Mouse (Mus musculus) forebrain, embryonic 10.5 days (tissue): ENCODE results near the gene Sh3glb2. TPM values are rescaled to one million over a fixed set of nuclear protein-coding genes. Genes with fewer than 3 reads are reported as not detected.

Experiments
- DNase-seq: peaks from one replicate; pipeline ENCODE4 v3.0.0-alpha.2; 2017; ENCODE audit warnings: low spot score; ENCODE audit errors: extremely low spot score
- H3K27ac ChIP-seq: fragments of 300-500 bp; sonication (generic); 2 replicates; pipeline ENCODE4 v1.5.1; 2016; ENCODE audit warnings: mild to moderate bottlenecking
- H3K27me3 ChIP-seq: fragments of 300-500 bp; sonication (generic); 2 replicates; pipeline ENCODE4 v1.6.1; 2016; ENCODE audit warnings: mild to moderate bottlenecking; ENCODE audit not compliant: poor library complexity, severe bottlenecking
- H3K36me3 ChIP-seq: fragments of 300-500 bp; sonication (generic); replicated peaks from 2 replicates; pipeline ENCODE4 v1.6.1; 2016; ENCODE audit warnings: mild to moderate bottlenecking, moderate library complexity
- H3K4me1 ChIP-seq: fragments of 300-500 bp; sonication (generic); 2 replicates; pipeline ENCODE4 v1.6.1; 2016
- H3K4me3 ChIP-seq: fragments of 300-500 bp; sonication (generic); 2 replicates; pipeline ENCODE4 v1.5.1; 2016; ENCODE audit warnings: mild to moderate bottlenecking, moderate library complexity
- H3K9me3 ChIP-seq: fragments of 300-500 bp; sonication (generic); 2 replicates; pipeline ENCODE4 v1.6.1; 2016; ENCODE audit warnings: mild to moderate bottlenecking, moderate library complexity
- WGBS: fragments of 180-500 bp; shearing (Covaris S2); methylation state at CpG from one replicate; pipeline ENCODE4 v1.1.7; 2016; 5-methylcytosine and 5-hydroxymethylcytosine counted together
- polyA plus RNA-seq: library from polyadenylated mRNA; unstranded; fragments of >200 nt; fragmentation: Nextera tagmentation; extraction: Ambion mirVana; gene quantifications from 2 replicates; pipeline ENCODE4 v1.2.1, GENCODE M21; 2016

Sh3glb2 gene
- polyA plus RNA-seq, 1 experiment from 2014 or later = 76.9 TPM

DNA sequence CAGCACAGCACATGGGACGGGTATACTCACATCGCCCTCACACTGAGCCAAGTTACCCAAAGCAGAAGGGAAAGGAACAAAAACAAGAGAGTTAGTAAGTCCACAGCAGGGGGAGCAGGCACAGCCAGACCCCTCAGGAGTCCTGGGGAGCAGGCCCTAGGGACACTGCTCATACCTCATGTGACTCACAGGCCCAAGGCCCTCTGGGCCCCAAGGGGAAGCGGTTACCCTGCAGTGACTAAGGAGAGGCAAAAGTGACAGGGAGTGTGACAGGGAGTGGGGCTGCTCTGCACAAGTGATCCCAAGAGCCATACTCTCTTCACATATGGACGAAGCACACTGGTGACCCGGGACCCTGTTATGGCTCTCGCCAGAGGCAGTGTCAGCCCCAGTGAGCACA lies 9.9 kb downstream of the Sh3glb2 start:
- Histone ChIP-seq H3K27ac (no peak overlapping the region), H3K9me3 (no peaks in the 10 kb centered on the region), H3K4me1 (0 out of 2 replicates have a peak, but pooled peaks cover 3% of the 10 kb centered on the region), H3K27me3 (no peaks in the 10 kb centered on the region), H3K4me3 (no peak overlapping the region), H3K36me3 (peaks cover 91% of the 10 kb centered on the region)
- no peak for DNase-seq
- WGBS = 92% methylated on average over 6 of the region's 6 CpGs

DNA sequence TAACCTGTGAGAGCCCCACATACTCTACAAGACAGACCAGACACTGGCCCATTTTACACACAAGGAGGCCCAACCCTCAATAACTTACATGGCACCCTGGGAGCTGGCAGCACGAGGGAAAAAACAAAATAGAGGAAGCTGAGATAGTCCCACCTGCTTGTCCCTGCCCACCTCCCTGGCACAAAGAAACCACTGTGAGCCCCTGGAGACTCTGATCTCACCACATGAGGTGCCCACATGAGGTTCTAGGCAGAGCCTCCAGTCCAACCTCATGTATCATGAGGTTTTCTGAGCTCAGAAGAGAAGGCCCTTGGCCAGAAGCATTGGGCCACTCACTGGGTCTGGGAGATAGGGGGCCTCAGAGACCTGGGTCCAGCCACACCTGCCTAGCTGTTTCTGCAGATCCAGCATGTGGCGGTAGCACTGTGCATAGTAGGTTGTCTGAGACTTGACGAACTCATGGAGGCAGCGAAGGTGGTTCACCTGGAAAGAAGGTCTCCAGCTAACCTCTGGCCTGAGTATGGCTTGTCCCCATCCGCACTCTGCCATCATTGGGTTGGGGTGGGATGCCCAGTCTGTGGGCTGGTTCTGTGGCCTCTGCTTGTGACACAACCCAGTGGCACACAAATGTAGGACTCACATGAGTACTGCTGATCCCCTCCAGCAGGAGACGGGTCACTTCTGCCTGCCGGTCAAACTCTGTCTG lies 13.0 kb downstream of the Sh3glb2 start:
- H3K9me3 ChIP-seq = no peaks in the 10 kb centered on the region
- WGBS = 92% methylated on average over 7 of the region's 7 CpGs
- peaks cover 99% of the 10 kb centered on the region for H3K36me3 ChIP-seq
- no peak for DNase-seq
- H3K27ac ChIP-seq = no peak overlapping the region
- H3K4me1 ChIP-seq = 0 out of 2 replicates have a peak, but pooled peaks cover 3% of the 10 kb centered on the region
- H3K27me3 ChIP-seq = no peaks in the 10 kb centered on the region
- no peak overlapping the region for H3K4me3 ChIP-seq

DNA sequence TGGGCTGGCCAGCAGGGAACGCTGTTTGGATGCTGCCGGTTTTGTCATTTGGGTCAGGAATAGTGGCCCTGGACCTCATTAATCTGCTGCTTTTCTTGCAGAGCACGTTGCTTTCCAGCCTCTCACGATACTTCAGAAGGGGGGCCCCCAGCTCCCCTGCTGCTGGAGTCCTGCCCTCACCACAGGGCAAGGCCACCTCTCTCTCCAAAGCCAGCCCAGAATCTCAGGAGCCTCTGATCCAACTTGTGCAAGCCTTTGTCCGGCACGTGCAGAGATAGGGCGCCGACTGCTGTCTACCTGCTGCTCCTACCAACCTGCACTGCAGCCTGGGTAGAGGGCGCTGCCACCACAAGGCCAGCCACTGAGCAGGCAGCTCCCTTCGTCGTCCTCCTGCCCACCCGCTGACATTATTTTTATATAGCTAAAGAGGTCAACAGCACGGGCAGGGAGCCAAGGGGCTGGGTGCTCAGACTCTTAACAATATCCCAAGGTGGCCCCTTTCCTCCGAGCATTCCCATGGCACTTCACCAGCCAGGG lies 15.5 kb downstream of the Sh3glb2 start:
- Histone ChIP-seq H3K27me3 (no peaks in the 10 kb centered on the region), H3K9me3 (no peaks in the 10 kb centered on the region), H3K27ac (no peak overlapping the region), H3K36me3 (peaks cover 100% of the 10 kb centered on the region), H3K4me1 (0 out of 2 replicates have a peak, but pooled peaks cover 3% of the 10 kb centered on the region), H3K4me3 (no peak overlapping the region)
- WGBS = 88% methylated on average over 14 of the region's 14 CpGs
- DNase-seq = no peak

DNA sequence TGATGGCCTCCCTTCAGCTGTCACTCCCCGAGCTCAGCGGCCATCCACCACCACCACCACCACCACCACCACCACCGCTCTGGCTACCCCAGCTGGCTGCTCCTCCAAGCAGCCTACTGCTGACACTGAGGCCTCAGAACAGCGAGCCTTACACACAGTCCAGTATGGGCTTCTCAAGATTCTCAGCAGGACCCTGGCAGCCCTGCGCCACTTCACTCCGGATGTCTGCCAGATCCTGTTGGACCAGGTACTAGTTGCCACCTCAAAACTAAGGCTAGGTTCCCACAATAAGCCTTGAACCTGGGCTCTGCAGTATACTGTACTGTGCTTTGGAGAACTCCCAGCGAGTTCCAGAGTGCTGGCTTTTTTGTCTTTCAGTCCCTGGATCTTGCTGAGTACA lies 16.6 kb downstream of the Sh3glb2 start:
- Histone ChIP-seq H3K36me3 (peaks cover 100% of the 10 kb centered on the region), H3K9me3 (no peaks in the 10 kb centered on the region), H3K27me3 (no peaks in the 10 kb centered on the region), H3K4me1 (0 out of 2 replicates have a peak, but pooled peaks cover under 1% of the 10 kb centered on the region), H3K4me3 (no peak overlapping the region), H3K27ac (no peak overlapping the region)
- no peak for DNase-seq
- 91% methylated on average over 7 of the region's 7 CpGs for WGBS

DNA sequence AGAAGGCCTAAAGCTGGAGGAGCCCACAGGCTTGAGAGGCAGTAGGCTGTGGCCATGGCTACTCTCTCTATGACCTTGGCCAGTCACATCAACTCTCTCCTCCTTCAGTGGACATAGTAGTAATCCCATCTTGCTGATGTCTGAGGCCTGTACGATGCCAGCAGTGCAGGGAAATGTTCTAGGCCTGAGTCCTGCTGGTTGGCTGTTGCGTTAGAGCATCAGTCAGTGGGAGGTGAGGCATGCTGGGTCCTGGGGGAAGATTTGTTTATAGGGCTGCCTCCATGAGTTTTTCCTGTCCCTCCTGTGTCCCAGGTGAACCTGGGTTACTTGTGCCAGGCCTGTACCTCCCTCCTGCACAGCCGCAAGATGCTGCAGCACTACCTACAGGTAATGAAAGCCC lies 17.1 kb downstream of the Sh3glb2 start:
- 96% methylated on average over 3 of the region's 3 CpGs for WGBS

DNA sequence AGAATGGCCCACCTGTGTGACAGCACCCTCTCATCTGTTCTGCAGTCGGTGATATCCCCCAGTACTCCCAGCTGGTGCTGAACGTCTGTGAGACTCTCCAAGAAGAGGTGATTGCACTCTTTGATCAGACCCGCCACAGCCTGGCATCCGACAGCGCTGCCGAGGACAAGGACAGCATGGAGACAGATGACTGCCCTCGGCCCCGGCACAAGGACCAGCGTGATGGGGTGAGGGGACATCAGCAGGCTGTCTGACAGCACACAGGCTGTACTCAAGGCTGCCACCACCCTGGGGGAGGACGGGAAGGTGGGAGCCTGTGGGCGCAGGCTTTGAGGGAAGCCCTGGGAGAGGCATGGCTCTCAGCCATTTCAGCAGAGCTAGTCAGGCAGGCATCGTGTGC lies 22.0 kb downstream of the Sh3glb2 start:
- Histone ChIP-seq H3K9me3 (no peaks in the 10 kb centered on the region), H3K36me3 (peaks cover 100% of the 10 kb centered on the region), H3K27ac (no peak overlapping the region), H3K4me1 (no peaks in the 10 kb centered on the region), H3K4me3 (no peak overlapping the region), H3K27me3 (no peaks in the 10 kb centered on the region)
- 94% methylated on average over 12 of the region's 12 CpGs for WGBS
- DNase-seq = no peak

More for the DNA sequence above, 17.1 kb downstream of the Sh3glb2 start:
- H3K4me1 ChIP-seq = no peaks in the 10 kb centered on the region
- no peak overlapping the region for H3K4me3 ChIP-seq
- no peaks in the 10 kb centered on the region for H3K27me3 ChIP-seq
- H3K9me3 ChIP-seq = no peaks in the 10 kb centered on the region
- no peak for DNase-seq
- no peak overlapping the region for H3K27ac ChIP-seq
- peaks cover 100% of the 10 kb centered on the region for H3K36me3 ChIP-seq

DNA sequence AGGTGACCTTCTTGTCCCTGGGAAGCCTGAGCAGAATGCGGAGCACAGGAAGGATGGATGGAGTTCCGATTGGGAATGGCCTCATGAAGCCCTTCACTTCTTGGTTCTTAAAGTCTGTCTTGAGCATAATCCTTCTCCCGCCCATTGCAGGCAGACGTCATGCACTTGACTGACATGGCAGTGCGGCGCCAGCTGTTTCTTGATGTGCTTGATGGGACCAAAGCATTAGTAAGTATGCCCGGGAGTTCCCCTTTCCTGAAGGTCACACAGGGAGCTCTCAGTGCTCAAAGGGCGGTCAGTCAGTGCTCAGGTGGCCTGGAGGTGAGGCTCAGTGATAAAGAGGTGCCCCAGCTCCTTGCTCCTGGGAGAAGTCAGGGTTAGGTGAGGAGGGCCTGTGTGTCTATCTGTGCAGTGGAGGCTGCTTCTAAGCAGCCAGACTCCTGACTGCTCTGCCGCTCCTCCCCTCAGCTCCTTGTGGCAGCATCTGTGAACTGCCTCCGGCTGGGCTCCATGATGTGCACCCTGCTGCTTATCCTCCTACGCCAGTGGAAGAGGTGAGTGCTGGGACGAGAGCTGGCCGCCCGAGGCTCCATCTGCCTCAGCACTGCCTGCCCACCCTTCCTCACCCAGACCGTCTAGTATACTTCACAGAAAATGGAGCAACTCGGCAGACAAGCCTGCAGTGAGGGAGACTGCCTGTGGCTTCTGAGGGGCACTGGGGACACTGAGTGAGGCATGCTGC lies 22.8 kb downstream of the Sh3glb2 start:
- Histone ChIP-seq H3K4me1 (no peaks in the 10 kb centered on the region), H3K9me3 (no peaks in the 10 kb centered on the region), H3K4me3 (no peak overlapping the region), H3K27me3 (no peaks in the 10 kb centered on the region), H3K36me3 (peaks cover 100% of the 10 kb centered on the region), H3K27ac (no peak overlapping the region)
- DNase-seq = no peak
- 85% methylated on average over 16 of the region's 16 CpGs for WGBS

DNA sequence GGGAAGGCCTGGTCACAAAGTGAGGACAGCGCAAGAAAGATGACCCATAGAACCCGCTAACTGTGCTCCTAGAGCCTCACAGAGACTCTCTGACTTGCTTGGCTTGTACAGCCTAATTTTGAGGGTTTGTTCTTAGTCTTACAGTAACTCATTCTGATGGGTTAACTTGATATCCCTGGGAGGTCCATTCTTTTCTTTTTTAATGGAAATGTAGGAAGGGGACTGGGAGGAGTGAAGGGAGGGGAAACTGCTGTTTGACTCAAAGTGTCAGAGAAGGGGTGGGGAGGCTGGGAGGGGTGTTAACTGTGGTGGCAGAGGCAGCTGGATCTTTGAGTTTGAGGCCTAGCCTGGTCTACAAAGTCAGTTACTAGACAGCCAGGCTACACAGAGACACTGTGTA lies 23.8 kb downstream of the Sh3glb2 start:
- Histone ChIP-seq H3K27ac (no peak overlapping the region), H3K36me3 (peaks cover 100% of the 10 kb centered on the region), H3K9me3 (no peaks in the 10 kb centered on the region), H3K27me3 (no peaks in the 10 kb centered on the region), H3K4me3 (no peak overlapping the region), H3K4me1 (no peaks in the 10 kb centered on the region)
- 95% methylated on average over 2 of the region's 2 CpGs for WGBS
- no peak for DNase-seq

DNA sequence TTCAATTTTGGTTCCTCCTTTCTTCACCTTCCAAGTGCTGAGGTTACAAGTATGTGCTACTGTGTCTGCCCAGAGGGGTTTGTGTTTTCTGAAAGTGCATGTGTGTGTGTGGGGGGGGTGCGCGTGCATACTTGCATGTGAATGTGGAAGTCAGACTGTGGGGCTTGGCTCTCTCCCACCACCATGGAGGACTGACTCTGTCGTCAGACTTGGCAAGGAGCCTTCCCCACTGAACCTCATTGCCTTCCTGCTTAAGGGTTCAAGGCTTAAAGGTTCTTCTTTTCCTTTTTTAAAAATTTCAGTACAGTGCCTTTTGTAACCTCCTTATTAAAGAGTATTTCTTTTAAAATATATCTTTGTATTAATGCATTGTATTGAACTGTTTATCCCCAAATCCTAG lies 30.3 kb downstream of the Sh3glb2 start:
- DNase-seq = no peak
- H3K36me3 ChIP-seq = peaks cover 100% of the 10 kb centered on the region
- no peaks in the 10 kb centered on the region for H3K27me3 ChIP-seq
- 98% methylated on average over 3 of the region's 3 CpGs for WGBS
- no peak overlapping the region for H3K27ac ChIP-seq
- H3K4me1 ChIP-seq = no peaks in the 10 kb centered on the region
- H3K9me3 ChIP-seq = no peaks in the 10 kb centered on the region
- H3K4me3 ChIP-seq = no peak overlapping the region

DNA sequence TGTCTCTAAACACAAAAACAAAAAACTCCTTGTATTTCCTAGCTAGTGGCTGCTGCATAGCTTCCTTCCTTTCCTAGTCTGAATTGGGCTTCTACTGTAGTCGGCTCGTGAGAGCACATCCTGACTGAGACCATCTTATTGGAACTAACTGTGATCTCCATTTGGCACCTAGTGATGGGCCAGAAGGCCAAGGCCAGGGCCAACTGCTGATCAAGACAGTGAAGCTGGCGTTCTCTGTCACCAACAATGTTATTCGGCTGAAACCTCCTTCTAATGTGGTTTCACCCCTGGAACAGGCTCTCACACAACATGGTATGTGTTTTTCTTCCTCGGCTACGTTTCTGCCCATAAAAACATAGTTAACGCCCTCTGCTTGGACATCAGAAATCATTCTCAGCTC lies 31.9 kb downstream of the Sh3glb2 start:
- H3K36me3 ChIP-seq = peaks cover 100% of the 10 kb centered on the region

DNA sequence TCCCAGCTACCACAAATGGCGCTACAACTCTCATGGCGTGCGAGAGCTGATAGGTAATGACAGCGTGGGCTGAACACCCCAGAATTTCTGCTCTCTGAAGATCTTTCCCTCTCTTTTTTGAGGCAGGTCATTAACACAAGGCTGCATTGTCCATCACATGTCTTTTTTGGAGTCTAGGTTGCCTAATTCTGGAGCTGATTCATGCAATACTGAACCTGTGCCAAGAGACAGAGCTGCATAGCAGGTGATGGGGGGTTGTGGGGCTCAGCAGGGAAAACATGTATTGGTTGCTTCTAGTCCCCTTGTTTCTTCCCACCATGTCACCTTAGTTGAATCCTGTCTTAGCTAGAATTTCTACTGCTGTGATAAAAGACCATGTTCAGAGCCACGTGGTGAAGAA lies 33.8 kb downstream of the Sh3glb2 start:
- no peak overlapping the region for H3K4me3 ChIP-seq
- H3K27ac ChIP-seq = no peak overlapping the region
- H3K9me3 ChIP-seq = no peaks in the 10 kb centered on the region
- H3K36me3 ChIP-seq = peaks cover 100% of the 10 kb centered on the region
- DNase-seq = no peak
- no peaks in the 10 kb centered on the region for H3K4me1 ChIP-seq
- no peaks in the 10 kb centered on the region for H3K27me3 ChIP-seq
- 98% methylated on average over 5 of the region's 5 CpGs for WGBS

More for the DNA sequence above, 31.9 kb downstream of the Sh3glb2 start:
- no peak overlapping the region for H3K27ac ChIP-seq
- no peaks in the 10 kb centered on the region for H3K27me3 ChIP-seq
- 93% methylated on average over 7 of the region's 7 CpGs for WGBS
- DNase-seq = no peak
- no peak overlapping the region for H3K4me3 ChIP-seq
- H3K9me3 ChIP-seq = no peaks in the 10 kb centered on the region
- H3K4me1 ChIP-seq = no peaks in the 10 kb centered on the region

DNA sequence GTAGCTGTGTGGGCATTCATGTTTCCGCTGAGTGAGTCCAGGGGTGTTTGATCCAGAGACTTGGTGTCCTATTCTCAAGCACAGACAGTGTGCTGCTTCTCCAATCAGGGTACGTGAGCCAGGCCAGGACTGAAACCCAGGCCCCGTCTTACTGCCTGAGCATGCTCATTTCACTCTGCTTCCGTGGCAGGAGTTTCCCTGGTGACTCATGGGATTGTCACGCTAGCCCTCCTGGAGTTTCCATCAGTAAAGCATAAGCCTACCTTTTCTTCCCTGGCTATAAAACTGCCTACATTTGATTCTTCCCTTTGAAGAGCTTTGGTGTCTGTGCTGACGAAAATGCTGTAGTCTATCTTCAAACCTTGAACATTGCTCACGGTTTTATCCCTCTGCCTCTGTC lies 36.0 kb downstream of the Sh3glb2 start:
- H3K27me3 ChIP-seq = no peaks in the 10 kb centered on the region
- H3K9me3 ChIP-seq = no peaks in the 10 kb centered on the region
- H3K4me1 ChIP-seq = no peaks in the 10 kb centered on the region
- 93% methylated on average over 7 of the region's 7 CpGs for WGBS
- no peak for DNase-seq
- no peak overlapping the region for H3K27ac ChIP-seq
- peaks cover 100% of the 10 kb centered on the region for H3K36me3 ChIP-seq
- H3K4me3 ChIP-seq = no peak overlapping the region

DNA sequence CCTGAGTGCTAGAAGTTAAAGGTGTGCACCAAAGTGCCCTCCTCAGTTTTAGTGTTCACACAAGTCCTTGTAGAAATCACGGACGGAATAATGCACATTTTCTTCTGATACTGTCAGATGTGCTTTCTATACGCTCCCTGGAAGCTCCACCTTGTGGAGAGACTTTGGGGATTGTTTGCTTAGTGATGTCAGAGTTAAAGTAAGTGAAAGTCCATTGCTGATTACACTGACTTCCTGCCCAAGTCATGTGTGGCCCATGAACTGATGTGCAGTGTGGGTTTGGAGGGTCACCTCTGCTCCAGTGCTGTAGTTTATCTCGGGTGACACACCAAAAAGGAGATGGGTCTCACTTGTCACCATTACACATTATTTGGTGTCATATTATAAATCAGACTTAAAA lies 39.9 kb downstream of the Sh3glb2 start:
- Histone ChIP-seq H3K27ac (no peak overlapping the region), H3K9me3 (no peaks in the 10 kb centered on the region), H3K4me1 (no peaks in the 10 kb centered on the region), H3K36me3 (peaks cover 100% of the 10 kb centered on the region), H3K27me3 (no peaks in the 10 kb centered on the region), H3K4me3 (no peak overlapping the region)
- 92% methylated on average over 4 of the region's 4 CpGs for WGBS
- no peak for DNase-seq
